Mouse (Mus musculus): ENCODE measurements at regions not wholly inside any gene's neighbourhood (a gene's known extent, or its start where the extent isn't known, plus 50 kb on each side); places are given as distances from the start of the nearest gene placed in this dataset.

DNA sequence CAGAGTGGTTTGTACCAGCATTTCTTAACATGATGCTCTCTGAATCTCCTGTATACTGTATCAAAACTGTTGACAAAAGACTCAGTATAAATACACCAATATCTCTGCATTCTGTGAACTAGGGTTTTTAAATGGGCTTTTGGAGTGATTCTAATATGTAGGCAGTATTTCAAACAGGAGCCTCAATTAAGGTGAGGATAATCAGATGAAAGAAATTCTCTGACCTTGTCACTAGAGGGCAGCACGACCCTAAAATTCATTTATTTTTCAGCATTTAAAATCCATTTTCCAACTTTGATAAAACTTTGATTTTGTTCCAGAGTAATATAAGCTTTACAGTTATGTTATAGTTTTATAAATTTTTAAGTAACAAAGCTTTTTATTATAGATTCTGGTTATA lies 114.5 kb downstream of the Rfx6 start:
- TF ChIP-seq CTCF (IDR thresholded peaks at IDR 0.05), result peak; percentile 72
- peak; percentile 61 for DNase-seq (ENCODE audit: low spot score)
- H3K27ac ChIP-seq (ENCODE audit: low read depth, low read length), result no peak overlapping the region
- H3K4me1 ChIP-seq (ENCODE audit: insufficient read depth, low read length), result no peaks in the 10 kb centered on the region
- WGBS, result 0% methylated on average over 1 of the region's 1 CpGs
- ATAC-seq (ENCODE audit: low FRiP score), result no peak
- H3K9ac ChIP-seq (replicated peaks; ENCODE audit: low read length, poor library complexity, severe bottlenecking), result no peak overlapping the region
- no peaks in the 10 kb centered on the region for H3K9me3 ChIP-seq (ENCODE audit: low read length)
- no peak overlapping the region for H3K4me2 ChIP-seq (ENCODE audit: low read depth, low read length, poor library complexity, severe bottlenecking)
- no peaks in the 10 kb centered on the region for H3K36me3 ChIP-seq (ENCODE audit: insufficient read depth, low read length)
- no peaks in the 10 kb centered on the region for H3K27me3 ChIP-seq (ENCODE audit: insufficient read depth, low read length)
- no peak overlapping the region for H3K4me3 ChIP-seq (ENCODE audit: low read depth, low read length)

DNA sequence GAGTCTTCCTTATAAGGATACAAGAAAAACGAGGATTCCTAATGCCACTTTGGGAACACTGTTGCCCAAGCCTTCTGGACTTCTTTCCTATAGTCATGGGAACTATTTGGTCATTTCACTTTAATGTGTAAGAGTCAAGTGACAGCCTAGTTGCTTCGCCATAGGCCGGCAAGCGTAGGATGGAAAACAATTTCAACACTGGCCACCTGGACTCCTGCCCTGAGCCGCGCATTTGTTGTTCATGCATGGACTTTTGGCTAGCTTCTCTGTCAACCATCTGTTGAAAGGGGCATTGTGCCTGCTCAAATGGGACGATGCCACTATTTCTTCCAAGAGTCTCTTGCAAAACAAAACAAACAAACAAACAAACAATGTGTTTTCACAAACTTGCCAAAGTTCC lies 116.3 kb downstream of the Rfx6 start:
- WGBS, result 85% methylated on average over 7 of the region's 7 CpGs
- TF ChIP-seq CTCF (IDR thresholded peaks at IDR 0.05), result no peak
- Histone ChIP-seq H3K4me2 (ENCODE audit: low read depth, low read length, poor library complexity, severe bottlenecking) (no peak overlapping the region), H3K36me3 (ENCODE audit: insufficient read depth, low read length) (no peaks in the 10 kb centered on the region), H3K4me1 (ENCODE audit: insufficient read depth, low read length) (no peaks in the 10 kb centered on the region), H3K9me3 (ENCODE audit: low read length) (no peaks in the 10 kb centered on the region), H3K27me3 (ENCODE audit: insufficient read depth, low read length) (no peaks in the 10 kb centered on the region), H3K27ac (ENCODE audit: low read depth, low read length) (no peak overlapping the region), H3K9ac (replicated peaks; ENCODE audit: low read length, poor library complexity, severe bottlenecking) (no peak overlapping the region), H3K4me3 (ENCODE audit: low read depth, low read length) (no peak overlapping the region)
- DNase-seq (ENCODE audit: low spot score) (peak; percentile 50), ATAC-seq (ENCODE audit: low FRiP score) (no peak)

DNA sequence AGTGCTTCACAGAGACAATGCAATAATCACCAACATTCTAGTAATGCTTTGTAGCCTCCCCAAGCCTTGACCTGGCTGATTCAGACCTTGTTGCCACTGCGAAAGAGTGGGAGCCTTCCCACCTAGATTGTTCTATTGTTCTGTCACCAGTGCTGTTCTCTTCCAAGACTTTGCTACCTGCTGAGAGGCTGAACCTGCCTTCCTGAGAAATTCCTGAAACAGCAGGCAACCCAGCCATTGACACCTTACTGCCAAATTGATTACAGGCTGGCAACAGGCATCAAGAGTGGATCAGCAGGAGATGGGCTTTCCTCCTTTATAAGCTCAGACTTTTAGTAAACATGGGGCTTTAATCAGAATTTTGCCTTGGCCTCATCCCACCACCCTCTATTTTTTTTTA lies 139.1 kb downstream of the Rfx6 start:
- DNase-seq (ENCODE audit: low spot score) (no peak), ATAC-seq (ENCODE audit: low FRiP score) (no peak)
- Histone ChIP-seq H3K27me3 (ENCODE audit: insufficient read depth, low read length) (no peaks in the 10 kb centered on the region), H3K4me1 (ENCODE audit: insufficient read depth, low read length) (no peaks in the 10 kb centered on the region), H3K4me3 (ENCODE audit: low read depth, low read length) (no peak overlapping the region), H3K9me3 (ENCODE audit: low read length) (no peaks in the 10 kb centered on the region), H3K27ac (ENCODE audit: low read depth, low read length) (no peak overlapping the region), H3K36me3 (ENCODE audit: insufficient read depth, low read length) (no peaks in the 10 kb centered on the region), H3K9ac (replicated peaks; ENCODE audit: low read length, poor library complexity, severe bottlenecking) (no peak overlapping the region), H3K4me2 (ENCODE audit: low read depth, low read length, poor library complexity, severe bottlenecking) (no peak overlapping the region)
- TF ChIP-seq CTCF (IDR thresholded peaks at IDR 0.05), result no peak
- WGBS, result 44% methylated on average over 1 of the region's 1 CpGs

DNA sequence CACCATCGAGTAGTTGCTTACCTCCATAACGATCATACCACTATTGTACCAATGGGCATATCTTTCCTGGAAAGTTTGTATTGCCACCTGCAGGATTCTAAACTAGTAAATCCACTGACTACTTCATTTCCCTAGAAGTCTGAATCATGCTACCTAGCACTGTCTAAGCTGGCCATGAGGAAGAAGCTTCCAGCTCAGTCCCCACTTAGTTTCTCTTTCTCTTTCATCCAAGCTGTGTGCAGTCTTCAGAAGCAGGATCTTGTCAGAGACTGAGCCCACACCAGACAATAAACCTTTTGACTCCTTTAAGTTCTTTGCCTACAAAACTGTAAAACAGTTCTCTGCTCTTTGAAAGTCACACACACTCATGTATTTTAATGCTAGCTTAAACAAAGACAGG lies 146.3 kb downstream of the Rfx6 start:
- Histone ChIP-seq H3K9me3 (ENCODE audit: low read length) (no peaks in the 10 kb centered on the region), H3K4me1 (ENCODE audit: insufficient read depth, low read length) (no peaks in the 10 kb centered on the region), H3K36me3 (ENCODE audit: insufficient read depth, low read length) (no peaks in the 10 kb centered on the region), H3K4me3 (ENCODE audit: low read depth, low read length) (no peak overlapping the region), H3K4me2 (ENCODE audit: low read depth, low read length, poor library complexity, severe bottlenecking) (no peak overlapping the region), H3K9ac (replicated peaks; ENCODE audit: low read length, poor library complexity, severe bottlenecking) (no peak overlapping the region), H3K27me3 (ENCODE audit: insufficient read depth, low read length) (no peaks in the 10 kb centered on the region), H3K27ac (ENCODE audit: low read depth, low read length) (no peak overlapping the region)
- WGBS, result 93% methylated on average over 2 of the region's 2 CpGs
- ATAC-seq (ENCODE audit: low FRiP score) (no peak), DNase-seq (ENCODE audit: low spot score) (no peak)
- no peak for TF ChIP-seq CTCF (IDR thresholded peaks at IDR 0.05)

DNA sequence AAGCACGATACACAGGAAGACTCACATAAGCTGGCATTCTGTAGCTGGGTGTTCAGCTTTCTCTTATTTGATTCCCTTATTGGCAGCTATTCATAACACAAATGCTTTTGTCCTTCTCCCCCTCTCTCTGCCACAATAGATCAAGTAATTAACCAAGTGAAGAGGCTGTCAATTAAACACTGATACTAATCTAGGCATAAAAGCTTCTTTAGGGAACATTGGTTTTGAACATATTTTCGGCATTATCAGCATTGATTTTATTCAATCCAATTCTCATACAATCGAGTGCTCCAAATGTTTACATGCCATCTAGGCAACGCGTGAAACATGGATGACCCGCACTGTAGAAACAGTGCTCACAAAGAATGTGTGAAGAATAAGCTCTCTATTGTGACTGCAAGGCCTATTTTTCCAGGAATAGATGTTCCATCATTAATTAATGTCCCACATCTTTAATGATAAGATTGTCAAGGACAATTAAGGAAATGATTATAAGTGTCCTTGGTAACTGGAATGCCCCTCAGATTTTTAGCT lies 148.9 kb downstream of the Rfx6 start:
- Histone ChIP-seq H3K27me3 (ENCODE audit: insufficient read depth, low read length) (no peaks in the 10 kb centered on the region), H3K4me1 (ENCODE audit: insufficient read depth, low read length) (no peaks in the 10 kb centered on the region), H3K9me3 (ENCODE audit: low read length) (no peaks in the 10 kb centered on the region), H3K4me3 (ENCODE audit: low read depth, low read length) (no peak overlapping the region), H3K4me2 (ENCODE audit: low read depth, low read length, poor library complexity, severe bottlenecking) (no peak overlapping the region), H3K27ac (ENCODE audit: low read depth, low read length) (no peak overlapping the region), H3K36me3 (ENCODE audit: insufficient read depth, low read length) (no peaks in the 10 kb centered on the region), H3K9ac (replicated peaks; ENCODE audit: low read length, poor library complexity, severe bottlenecking) (no peak overlapping the region)
- ATAC-seq (ENCODE audit: low FRiP score) (no peak), DNase-seq (ENCODE audit: low spot score) (no peak)
- no peak for TF ChIP-seq CTCF (IDR thresholded peaks at IDR 0.05)
- 47% methylated on average over 6 of the region's 6 CpGs for WGBS

DNA sequence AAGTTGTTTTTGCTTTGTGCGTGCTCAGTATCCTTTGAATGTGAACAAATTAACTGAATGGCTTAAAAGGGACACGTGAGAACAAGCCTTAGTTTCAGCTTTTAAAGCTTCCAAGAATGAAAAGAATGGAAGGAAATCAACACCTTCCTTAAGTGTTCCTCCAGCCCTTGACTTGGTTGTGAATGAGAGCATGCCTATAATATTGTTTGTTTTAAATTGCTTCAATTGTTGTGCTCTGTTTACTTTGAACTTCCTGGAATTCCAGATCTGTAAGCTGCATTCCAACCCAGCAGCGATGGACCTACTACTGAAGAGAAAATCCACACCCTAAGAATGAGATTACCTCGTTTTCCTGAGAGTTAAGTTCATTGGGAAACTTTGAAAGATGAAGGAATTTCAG lies 154.9 kb downstream of the Rfx6 start:
- WGBS, result 67% methylated on average over 4 of the region's 4 CpGs
- H3K36me3 ChIP-seq (ENCODE audit: insufficient read depth, low read length), result no peaks in the 10 kb centered on the region
- H3K4me3 ChIP-seq (ENCODE audit: low read depth, low read length), result no peak overlapping the region
- no peak overlapping the region for H3K27ac ChIP-seq (ENCODE audit: low read depth, low read length)
- no peaks in the 10 kb centered on the region for H3K27me3 ChIP-seq (ENCODE audit: insufficient read depth, low read length)
- DNase-seq (ENCODE audit: low spot score), result no peak
- no peaks in the 10 kb centered on the region for H3K4me1 ChIP-seq (ENCODE audit: insufficient read depth, low read length)
- no peak for TF ChIP-seq CTCF (IDR thresholded peaks at IDR 0.05)
- no peak for ATAC-seq (ENCODE audit: low FRiP score)
- H3K9ac ChIP-seq (replicated peaks; ENCODE audit: low read length, poor library complexity, severe bottlenecking), result no peak overlapping the region
- H3K9me3 ChIP-seq (ENCODE audit: low read length), result no peaks in the 10 kb centered on the region; the same call in 1 of the 2 replicates
- H3K4me2 ChIP-seq (ENCODE audit: low read depth, low read length, poor library complexity, severe bottlenecking), result no peak overlapping the region

All from midbrain, postnatal 0 days (tissue).